In the genomic region with DNA sequence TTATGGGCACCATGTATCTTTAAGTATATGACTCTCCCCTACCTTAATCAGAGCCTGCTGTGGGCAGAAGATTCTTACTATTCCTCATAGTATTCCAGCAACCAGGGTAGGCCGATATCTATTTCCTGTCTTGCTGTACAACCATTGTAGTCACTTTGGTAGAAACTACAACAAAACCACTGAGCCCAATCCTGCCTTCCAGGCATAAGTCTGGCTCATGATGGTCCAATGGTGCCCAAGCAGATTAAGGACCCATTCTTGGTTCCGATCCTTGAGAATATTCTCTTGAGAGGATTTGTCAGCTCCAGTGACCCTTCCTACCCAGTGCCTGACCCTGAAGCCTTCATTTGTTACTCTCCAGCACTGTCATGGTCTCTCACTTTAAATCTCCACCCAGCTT, we compare ENCODE assay signal across 19 mouse cellular contexts.
DNase-seq lines count a peak whose midpoint lies in the region; ATAC-seq lines count a peak whose summit lies in the region.
"Had no signal": no experiment of that assay in that cellular context is flagged by ENCODE, and none has a peak within 500 bp of the region (broad histone marks: within the 10 kb centered on the region; RNA-seq: fewer than 3 reads in every experiment).

No protein-coding gene starts in this region.

- no peaks in the 10 kb centered on the region for H3K27me3 ChIP-seq in heart, embryonic 12.5 days (replicated peaks)
- no peaks in the 10 kb centered on the region for H3K27me3 ChIP-seq in midbrain, embryonic 11.5 days (ENCODE audit: control insufficient read depth, insufficient read depth, low read length)
- no peaks in the 10 kb centered on the region for H3K27me3 ChIP-seq in midbrain, embryonic 13.5 days
- H3K27me3 ChIP-seq: CH12.LX had no signal

- no peak overlapping the region for H3K4me3 ChIP-seq in heart, embryonic 12.5 days
- H3K4me3 ChIP-seq in midbrain, embryonic 11.5 days (ENCODE audit: low read depth, low read length) = no peak overlapping the region
- H3K4me3 ChIP-seq in midbrain, embryonic 13.5 days (replicated peaks) = no peak overlapping the region

- no peaks in the 10 kb centered on the region for H3K9me3 ChIP-seq in heart, embryonic 12.5 days (replicated peaks)
- H3K9me3 ChIP-seq in midbrain, embryonic 11.5 days (ENCODE audit: control insufficient read depth, low read length) = no peaks in the 10 kb centered on the region
- 0 out of 2 replicates have a peak, but pooled peaks cover 3% of the 10 kb centered on the region for H3K9me3 ChIP-seq in midbrain, embryonic 13.5 days
- H3K9me3 ChIP-seq: G1E had no signal

- no peak overlapping the region for H3K9ac ChIP-seq in heart, embryonic 12.5 days
- H3K9ac ChIP-seq in midbrain, embryonic 11.5 days (ENCODE audit: low read length) = no peak overlapping the region
- H3K9ac ChIP-seq in midbrain, embryonic 13.5 days (replicated peaks) = no peak overlapping the region

- no peak overlapping the region for H3K27ac ChIP-seq in heart, embryonic 12.5 days (ENCODE audit: poor library complexity, severe bottlenecking)
- no peak overlapping the region for H3K27ac ChIP-seq in midbrain, embryonic 11.5 days (ENCODE audit: low read depth, low read length)
- H3K27ac ChIP-seq in midbrain, embryonic 13.5 days = no peak overlapping the region

- peak; percentile 53 for DNase-seq in heart, adult 11 months
- DNase-seq in midbrain, embryonic 11.5 days (ENCODE audit: low spot score, missing footprints) = peak; percentile 82
- DNase-seq: adrenal gland, adult 2 months; adrenal gland, adult 8-10 months; adrenal gland, postnatal 10 days; adrenal gland, postnatal 14 days; adrenal gland, postnatal 25 days; adrenal gland, postnatal 36 days; B cell, adult 2 months; cerebellum, adult 11 months; cerebellum, adult 11-12 months; cerebellum, adult 18-20 months had no signal

- no peaks in the 10 kb centered on the region for H3K4me1 ChIP-seq in heart, embryonic 12.5 days (replicated peaks)
- H3K4me1 ChIP-seq in midbrain, embryonic 11.5 days (ENCODE audit: control insufficient read depth, insufficient read depth, low read length) = no peaks in the 10 kb centered on the region
- H3K4me1 ChIP-seq in midbrain, embryonic 13.5 days (replicated peaks) = no peaks in the 10 kb centered on the region

- no peaks in the 10 kb centered on the region for H3K36me3 ChIP-seq in heart, embryonic 12.5 days
- no peaks in the 10 kb centered on the region for H3K36me3 ChIP-seq in midbrain, embryonic 11.5 days (ENCODE audit: control insufficient read depth, insufficient read depth, low read length)
- H3K36me3 ChIP-seq in midbrain, embryonic 13.5 days = no peaks in the 10 kb centered on the region
- H3K36me3 ChIP-seq: G1E had no signal

- 82% methylated on average over 2 of the region's 2 CpGs for WGBS in heart, embryonic 12.5 days
- 76% methylated on average over 2 of the region's 2 CpGs for WGBS in midbrain, embryonic 11.5 days
- WGBS in midbrain, embryonic 13.5 days = 81% methylated on average over 2 of the region's 2 CpGs

- ATAC-seq in heart, embryonic 12.5 days (ENCODE audit: insufficient number of reproducible peaks, low FRiP score) = no peak
- no peak for ATAC-seq in midbrain, embryonic 11.5 days (ENCODE audit: low FRiP score)
- no peak for ATAC-seq in midbrain, embryonic 13.5 days
- ATAC-seq: activated CD4-positive, CD25-positive, alpha-beta regulatory T cell, adult 4 months; CD4-positive, CD25-positive, alpha-beta regulatory T cell, adult 4 months; Patski had no signal

- H3K4me2 ChIP-seq in heart, embryonic 12.5 days = no peak overlapping the region
- H3K4me2 ChIP-seq in midbrain, embryonic 11.5 days = no peak overlapping the region
- no peak overlapping the region for H3K4me2 ChIP-seq in midbrain, embryonic 13.5 days (replicated peaks)
